Mouse (Mus musculus) urinary bladder, postnatal 10 days (tissue): ENCODE results near the gene Scaf8.
"Not testable (repeated sequence)": the region's sequence is repeated elsewhere in the genome, so short reads cannot be mapped to it uniquely, and the experiment has no call there.

Source experiments
- DNase-seq: peaks from one replicate; pipeline ENCODE4 v3.0.0; 2022; ENCODE audit warnings: low spot score

Gene Scaf8

GRCm38 (mm10) chr17:3115380-3115974, 705 bp downstream of the Scaf8 start:
- DNase-seq: peak; percentile 18

- not testable (repeated sequence) for DNase-seq
Measured at GRCm38 (mm10) chr17:3120949-3121348, 6.2 kb downstream of the Scaf8 start.

- DNase-seq: not testable (repeated sequence)
Measured at GRCm38 (mm10) chr17:3123581-3123980, 8.8 kb downstream of the Scaf8 start.

GRCm38 (mm10) chr17:3128716-3129115, 13.9 kb downstream of the Scaf8 start:
- DNase-seq: no peak

GRCm38 (mm10) chr17:3129791-3130190, 15.0 kb downstream of the Scaf8 start:
- no peak for DNase-seq

GRCm38 (mm10) chr17:3135346-3135745, 20.6 kb downstream of the Scaf8 start:
- DNase-seq: no peak

- DNase-seq: no peak
Measured at GRCm38 (mm10) chr17:3136127-3136526, 21.4 kb downstream of the Scaf8 start.

- no peak for DNase-seq
Measured at GRCm38 (mm10) chr17:3138387-3138786, 23.6 kb downstream of the Scaf8 start.

GRCm38 (mm10) chr17:3140100-3140499, 25.3 kb downstream of the Scaf8 start:
- no peak for DNase-seq

GRCm38 (mm10) chr17:3148853-3149252, 34.1 kb downstream of the Scaf8 start:
- DNase-seq: no peak

GRCm38 (mm10) chr17:3149541-3149940, 34.8 kb downstream of the Scaf8 start:
- no peak for DNase-seq

GRCm38 (mm10) chr17:3150701-3151100, 35.9 kb downstream of the Scaf8 start:
- not testable (repeated sequence) for DNase-seq

- no peak for DNase-seq
Measured at GRCm38 (mm10) chr17:3151181-3151580, 36.4 kb downstream of the Scaf8 start.

GRCm38 (mm10) chr17:3156176-3156575, 41.4 kb downstream of the Scaf8 start:
- not testable (repeated sequence) for DNase-seq

- DNase-seq: no peak
Measured at GRCm38 (mm10) chr17:3157016-3157415, 42.2 kb downstream of the Scaf8 start.

- no peak for DNase-seq
Measured at GRCm38 (mm10) chr17:3162905-3163304, 48.1 kb downstream of the Scaf8 start.

GRCm38 (mm10) chr17:3180425-3180945, 65.7 kb downstream of the Scaf8 start:
- not testable (repeated sequence) for DNase-seq

GRCm38 (mm10) chr17:3195483-3195882, 80.7 kb downstream of the Scaf8 start:
- not testable (repeated sequence) for DNase-seq

GRCm38 (mm10) chr17:3200328-3200727, 85.6 kb downstream of the Scaf8 start:
- DNase-seq: no peak

GRCm38 (mm10) chr17:3203916-3204315, 89.1 kb downstream of the Scaf8 start:
- DNase-seq: no peak

GRCm38 (mm10) chr17:3204826-3205405, 90.1 kb downstream of the Scaf8 start:
- no peak for DNase-seq

GRCm38 (mm10) chr17:3206527-3207398, 92.0 kb downstream of the Scaf8 start:
- no peak for DNase-seq
